Mouse (Mus musculus) testis, adult 10 weeks (tissue): Measurements from ENCODE around the gene Rrp1. TPM values are rescaled to one million over a fixed set of nuclear protein-coding genes. Genes with fewer than 3 reads are reported as not detected.

Source experiments
- polyA plus RNA-seq: library from polyadenylated mRNA; stranded (reverse); fragments of 350-450 nt; fragmentation: Illumina TruSeq; extraction: RNeasy Lipid Tissue Mini Kit (QIAGEN cat#74804); gene quantifications from one replicate; pipeline ENCODE4 v1.2.3, GENCODE M21; 2014; ENCODE audit warnings: low read depth, low replicate concordance

The Rrp1 gene
- 126 TPM for polyA plus RNA-seq

DNA sequence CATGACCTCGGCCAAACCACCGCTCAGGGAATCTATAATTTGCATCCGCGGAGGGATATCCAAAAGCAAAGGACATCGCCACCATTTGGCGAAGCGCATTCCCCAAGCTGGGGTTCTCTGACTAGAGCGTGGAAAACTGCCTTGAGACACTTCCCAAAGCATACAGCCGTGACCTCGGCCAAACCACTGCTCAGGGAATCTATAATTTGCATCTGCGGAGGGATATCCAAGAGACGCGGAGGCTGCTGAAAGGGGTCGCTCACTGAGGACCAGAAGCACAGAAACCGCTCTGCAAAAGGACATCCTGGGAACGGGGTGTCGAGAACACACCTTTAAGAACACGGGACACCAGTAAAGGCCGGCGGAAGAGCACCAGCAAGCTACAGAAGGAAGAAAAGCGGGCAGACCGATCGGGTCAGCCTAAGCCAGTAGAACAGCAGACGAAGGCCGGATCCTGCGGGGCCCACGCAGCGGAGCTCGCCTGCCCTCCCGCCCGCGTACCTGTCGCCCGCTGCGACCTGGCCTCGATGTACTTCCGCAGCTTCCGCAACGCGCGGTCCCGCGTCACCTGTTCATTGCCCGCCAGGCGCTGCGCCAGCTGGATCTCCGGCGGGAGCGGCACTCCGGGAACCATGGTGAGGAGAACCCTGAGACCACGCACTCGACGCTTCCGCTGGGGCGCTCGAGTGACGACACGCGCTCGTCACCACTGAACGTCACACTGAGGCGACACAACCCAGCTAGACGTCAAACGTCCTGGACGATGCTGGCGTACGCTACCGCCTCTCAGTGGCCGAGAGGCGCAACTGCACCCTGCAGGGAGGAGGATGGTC lies at the start of gene Rrp1:
Rrp1 (minus strand) TSS at position 725 of the 833 bp plus-strand sequence.

DNA sequence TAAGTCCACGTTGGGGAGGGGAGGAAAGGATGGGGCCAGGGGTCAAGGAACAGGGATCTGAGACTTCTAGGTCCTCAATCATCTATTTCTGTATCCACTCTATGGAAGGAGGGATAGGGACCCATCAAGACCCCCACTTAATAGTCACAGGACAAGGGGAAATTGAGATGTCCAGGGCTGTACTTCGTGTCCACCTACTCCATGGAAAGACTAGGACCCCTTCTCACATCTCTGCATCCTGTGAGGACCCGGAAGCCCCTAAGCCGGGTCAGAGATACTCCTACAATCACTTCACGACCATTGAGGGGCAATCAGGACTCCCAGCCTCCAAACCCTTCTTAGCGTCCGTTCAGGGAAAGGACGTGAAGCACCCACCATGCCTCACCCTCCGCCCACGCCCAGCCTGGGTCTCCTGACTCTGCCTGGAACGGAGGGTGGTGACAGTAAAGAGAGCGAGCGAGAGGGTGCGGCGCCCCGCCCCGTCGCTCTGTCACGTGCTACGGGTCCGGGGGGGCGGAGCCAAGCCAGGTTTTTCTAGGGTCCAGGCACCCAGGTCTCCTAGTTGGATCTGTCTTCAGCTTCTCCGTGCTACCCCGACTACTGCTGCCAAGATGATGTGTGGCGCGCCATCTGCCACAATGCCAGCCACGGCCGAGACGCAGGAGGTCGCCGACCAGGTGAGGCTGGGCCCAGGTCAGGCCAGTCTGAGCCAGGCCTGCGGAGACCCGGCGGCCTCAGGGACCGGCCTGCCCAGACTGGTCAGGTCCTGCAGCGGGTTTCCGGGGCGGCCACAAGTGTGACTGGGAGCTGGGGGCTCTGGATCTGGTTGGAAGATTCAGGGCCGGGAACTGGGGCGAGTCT lies 12.6 kb upstream of the Rrp1 start, which contains the start of gene Cstb:
Cstb (plus strand) TSS at position 489 of the 861 bp plus-strand sequence.

DNA sequence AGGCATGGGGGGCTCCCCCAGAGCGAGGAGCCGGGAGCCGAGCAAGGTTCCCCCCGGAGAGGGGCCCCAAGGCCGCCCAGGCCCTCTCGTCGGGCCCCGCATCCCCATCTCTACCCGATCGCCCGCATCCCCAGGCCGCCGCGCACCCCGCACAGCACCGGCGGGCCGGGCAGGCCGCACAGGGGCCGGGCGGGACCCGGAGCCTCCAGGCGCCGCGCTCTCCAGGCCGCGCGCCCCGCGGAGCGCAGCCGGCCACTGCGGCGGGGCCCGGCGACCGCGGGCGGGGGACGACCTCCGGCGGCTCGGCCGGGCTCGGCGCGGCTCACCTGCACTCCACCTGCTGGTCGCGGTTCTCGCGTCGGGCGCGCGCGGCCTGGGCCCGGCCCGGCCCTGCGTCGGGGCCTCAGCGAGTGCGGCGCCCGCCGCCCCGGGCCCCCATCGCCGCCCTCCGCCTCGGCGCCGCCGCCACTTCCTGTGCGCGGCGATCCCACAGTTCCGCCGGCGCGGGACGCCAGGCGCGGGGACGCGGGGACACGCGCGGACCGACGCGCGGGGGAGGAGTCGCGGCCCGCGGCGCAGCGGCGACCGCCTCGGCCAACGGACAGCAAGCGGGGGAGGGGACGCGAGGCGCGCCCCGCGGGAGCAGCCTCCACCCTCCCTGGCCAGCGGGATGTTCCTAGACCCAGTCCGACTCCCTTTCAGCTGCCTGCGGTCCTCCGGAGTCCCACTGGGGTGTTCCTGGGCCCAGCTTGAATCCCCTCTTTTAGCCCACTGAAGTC lies 60.8 kb downstream of the Rrp1 start, which contains the start of gene Agpat3:
Agpat3 (minus strand) TSS at position 603 of the 779 bp plus-strand sequence.

Other genes with a start within 250 kb of the Rrp1 start
- 6.4 TPM for gene D10Jhu81e, start 243.3 kb downstream of the Rrp1 start, polyA plus RNA-seq
- 1.9 TPM for gene Pwp2, start 227.9 kb downstream of the Rrp1 start, polyA plus RNA-seq
- gene Trappc10, start 168.4 kb downstream of the Rrp1 start, polyA plus RNA-seq = 8.4 TPM
- gene Agpat3, start 60.6 kb downstream of the Rrp1 start, polyA plus RNA-seq = 35.5 TPM
- 13.1 TPM for gene Cstb, start 12.6 kb upstream of the Rrp1 start, polyA plus RNA-seq
- 0.92 TPM for gene Pdxk, start 51.9 kb upstream of the Rrp1 start, polyA plus RNA-seq
- gene Olfr1358, start 104.4 kb upstream of the Rrp1 start, polyA plus RNA-seq = not detected
- gene Ilvbl, start 161.3 kb upstream of the Rrp1 start, polyA plus RNA-seq = 1.4 TPM
- gene Syde1, start 178.9 kb upstream of the Rrp1 start, polyA plus RNA-seq = 0.53 TPM
- gene Olfr1357, start 205.0 kb upstream of the Rrp1 start, polyA plus RNA-seq = not detected